Comparison of ENCODE assay signal across 22 mouse cellular contexts in the genomic region with DNA sequence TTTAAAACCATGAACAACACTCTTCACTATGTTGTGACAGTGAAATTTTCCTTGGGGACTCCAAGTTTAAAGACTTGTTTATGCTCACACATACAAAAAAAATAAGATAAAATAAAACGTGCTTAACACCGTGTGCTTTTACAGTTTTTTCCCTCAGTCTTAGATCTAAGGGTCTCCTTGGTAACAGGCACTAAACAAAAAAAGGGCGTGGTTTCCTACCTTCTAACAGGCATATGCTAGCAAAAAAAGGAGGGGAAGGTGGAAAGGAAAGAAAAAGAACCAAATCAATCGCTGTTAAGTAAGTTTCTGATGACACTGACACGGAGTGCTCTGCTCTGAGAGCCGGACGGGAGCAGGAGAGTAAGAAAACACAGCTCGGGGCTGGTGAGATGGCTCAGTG.
DNase-seq lines count a peak whose midpoint lies in the region; ATAC-seq lines count a peak whose summit lies in the region.
"Had no signal": no experiment of that assay in that cellular context is flagged by ENCODE, and none has a peak within 500 bp of the region (broad histone marks: within the 10 kb centered on the region; RNA-seq: fewer than 3 reads in every experiment).

No protein-coding gene starts in this region.

- H3K9ac ChIP-seq in midbrain, embryonic 14.5 days (replicated peaks; ENCODE audit: low read length): no peak overlapping the region
- H3K9ac ChIP-seq: heart, embryonic 15.5 days; hindbrain, embryonic 13.5 days had no signal

- no peak overlapping the region for H3K27ac ChIP-seq in midbrain, embryonic 10.5 days (replicated peaks)
- H3K27ac ChIP-seq in midbrain, embryonic 14.5 days (replicated peaks; ENCODE audit: low read depth, low read length): no peak overlapping the region
- H3K27ac ChIP-seq: embryonic facial prominence, embryonic 10.5 days; heart, embryonic 15.5 days; hindbrain, embryonic 13.5 days; hindbrain, postnatal 0 days had no signal

- WGBS in midbrain, embryonic 10.5 days: 89% methylated on average over 8 of the region's 8 CpGs
- 89% methylated on average over 8 of the region's 8 CpGs for WGBS in midbrain, embryonic 14.5 days

- H3K4me2 ChIP-seq in midbrain, embryonic 14.5 days (ENCODE audit: low read length): no peak overlapping the region
- H3K4me2 ChIP-seq: heart, embryonic 11.5 days; heart, embryonic 15.5 days; hindbrain, embryonic 13.5 days had no signal

- no peak for ATAC-seq in midbrain, embryonic 14.5 days (ENCODE audit: low FRiP score, low TSS enrichment)
- ATAC-seq: forebrain, embryonic 14.5 days; hindbrain, postnatal 0 days had no signal

- peaks cover 44% of the 10 kb centered on the region for H3K4me1 ChIP-seq in midbrain, embryonic 10.5 days
- peaks cover 39% of the 10 kb centered on the region for H3K4me1 ChIP-seq in midbrain, embryonic 14.5 days (ENCODE audit: control insufficient read depth, insufficient read depth, low read length)

- H3K36me3 ChIP-seq in midbrain, embryonic 10.5 days: peaks cover 33% of the 10 kb centered on the region
- H3K36me3 ChIP-seq in midbrain, embryonic 14.5 days (ENCODE audit: control insufficient read depth, insufficient read depth, low read length): peaks cover 8% of the 10 kb centered on the region; the same call in 1 of the 2 replicates
- H3K36me3 ChIP-seq: heart, embryonic 15.5 days; hindbrain, embryonic 13.5 days had no signal

- no peak overlapping the region for H3K4me3 ChIP-seq in midbrain, embryonic 10.5 days
- H3K4me3 ChIP-seq in midbrain, embryonic 14.5 days (replicated peaks; ENCODE audit: low read depth, low read length): no peak overlapping the region
- H3K4me3 ChIP-seq: embryonic facial prominence, embryonic 10.5 days; heart, embryonic 15.5 days; hindbrain, embryonic 13.5 days had no signal

- no peaks in the 10 kb centered on the region for H3K9me3 ChIP-seq in midbrain, embryonic 10.5 days (replicated peaks)
- no peaks in the 10 kb centered on the region for H3K9me3 ChIP-seq in midbrain, embryonic 14.5 days (ENCODE audit: control insufficient read depth, low read length)
- H3K9me3 ChIP-seq: embryonic facial prominence, embryonic 10.5 days; G1E; heart, embryonic 15.5 days; hindbrain, embryonic 13.5 days had no signal

- no peaks in the 10 kb centered on the region for H3K27me3 ChIP-seq in midbrain, embryonic 10.5 days (ENCODE audit: low read depth, poor library complexity, severe bottlenecking)
- H3K27me3 ChIP-seq in midbrain, embryonic 14.5 days (ENCODE audit: control insufficient read depth, insufficient read depth, low read length): no peaks in the 10 kb centered on the region
- H3K27me3 ChIP-seq: heart, embryonic 15.5 days; hindbrain, embryonic 13.5 days had no signal

- peak; percentile 6 for DNase-seq in midbrain, embryonic 10.5 days (ENCODE audit: low spot score)
- no peak for DNase-seq in midbrain, embryonic 14.5 days
- DNase-seq in CD4-positive, CD25-positive, alpha-beta regulatory T cell, adult 2 months (ENCODE audit: low read depth, low spot score): peak; percentile 67
- DNase-seq in T-cell, adult 2 months (ENCODE audit: low spot score): peak; percentile 55
- peak; percentile 84 for DNase-seq in naive thymus-derived CD4-positive, alpha-beta T cell, adult 2 months (ENCODE audit: low read depth)
- no peak for DNase-seq in frontal cortex, adult 2 months (ENCODE audit: extremely low spot score in 1 of 2, low spot score in 1 of 2)
- no peak for DNase-seq in lung, postnatal 4 days
- DNase-seq in layer of hippocampus, adult 9-10 months (ENCODE audit: low spot score): no peak
- DNase-seq: adrenal gland, adult 8-10 months; adrenal gland, postnatal 36 days; cerebellum, adult 2 months; cerebellum, postnatal 10 days; gastrocnemius, postnatal 36 days; heart, adult 18-20 months; heart, postnatal 14 days had no signal

Comparison
In these comparisons a context has a peak if more than half of its experiments do, and no peak if none do; other contexts are left out.
1. DNase-seq: peak in midbrain, embryonic 10.5 days (single experiment), CD4-positive, CD25-positive, alpha-beta regulatory T cell, adult 2 months (single experiment), T-cell, adult 2 months (single experiment) and naive thymus-derived CD4-positive, alpha-beta T cell, adult 2 months (single experiment); none in midbrain, embryonic 14.5 days (single experiment), frontal cortex, adult 2 months (0 of 2), lung, postnatal 4 days (0 of 2) and layer of hippocampus, adult 9-10 months (single experiment).